Mouse (Mus musculus) thymus, adult 2 months (tissue): ENCODE results near the gene Nr2c2ap. TPM values are rescaled to one million over a fixed set of nuclear protein-coding genes. Genes with fewer than 3 reads are reported as not detected.

Experiments
- DNase-seq: peaks from one replicate; pipeline ENCODE4 v3.0.0; 2021
- H3K27ac ChIP-seq: fragments of 200-500 bp; 2 replicates; pipeline ENCODE4 v1.5.1; 2012; ENCODE audit warnings: low read length, control low read depth; ENCODE audit not compliant: control insufficient read depth, insufficient read depth
- H3K27me3 ChIP-seq: fragments of 200-500 bp; 2 replicates; pipeline ENCODE4 v1.6.1; 2012; ENCODE audit warnings: mild to moderate bottlenecking, low read length, moderate library complexity, mixed read lengths; ENCODE audit not compliant: control insufficient read depth, insufficient read depth
- H3K36me3 ChIP-seq: fragments of 200-500 bp; 2 replicates; pipeline ENCODE4 v1.6.1; 2012; ENCODE audit warnings: mild to moderate bottlenecking, low read length, moderate library complexity; ENCODE audit not compliant: control insufficient read depth, insufficient read depth
- H3K4me1 ChIP-seq: fragments of 200-500 bp; replicated peaks from 2 replicates; pipeline ENCODE4 v1.6.1; 2012; ENCODE audit warnings: low read length; ENCODE audit not compliant: control insufficient read depth, insufficient read depth
- H3K4me3 ChIP-seq: fragments of 200-500 bp; 2 replicates; pipeline ENCODE4 v1.5.1; 2012; ENCODE audit warnings: mild to moderate bottlenecking, low read length, control low read depth, moderate library complexity; ENCODE audit not compliant: control insufficient read depth, insufficient read depth
- CTCF ChIP-seq: fragments of 200-500 bp; IDR thresholded peaks from 2 replicates; pipeline ENCODE4 v1.5.1; 2012; ENCODE audit warnings: mild to moderate bottlenecking, control low read depth, low read length, moderate library complexity, borderline replicate concordance; ENCODE audit not compliant: control insufficient read depth, poor library complexity, insufficient read depth; ENCODE audit errors: extremely low read depth
- POLR2A ChIP-seq: fragments of 200-500 bp; IDR thresholded peaks from 2 replicates; pipeline ENCODE4 v1.6.1; 2012; ENCODE audit warnings: mild to moderate bottlenecking, low read length, control low read depth, moderate library complexity; ENCODE audit not compliant: control insufficient read depth, poor library complexity, insufficient read depth; ENCODE audit errors: extremely low read depth
- WGBS: fragments of 180-500 bp; shearing (Covaris S2); methylation state at CpG from one replicate; pipeline ENCODE4 v1.1.7; 2018; 5-methylcytosine and 5-hydroxymethylcytosine counted together
- polyA plus RNA-seq: library from polyadenylated mRNA; depleted of rRNA; stranded (reverse); fragments of >200 nt; gene quantifications from 2 replicates; pipeline ENCODE4 v1.2.3, GENCODE M21; 2012

Nr2c2ap gene
- polyA plus RNA-seq, 1 experiment: 26.9 TPM

DNA sequence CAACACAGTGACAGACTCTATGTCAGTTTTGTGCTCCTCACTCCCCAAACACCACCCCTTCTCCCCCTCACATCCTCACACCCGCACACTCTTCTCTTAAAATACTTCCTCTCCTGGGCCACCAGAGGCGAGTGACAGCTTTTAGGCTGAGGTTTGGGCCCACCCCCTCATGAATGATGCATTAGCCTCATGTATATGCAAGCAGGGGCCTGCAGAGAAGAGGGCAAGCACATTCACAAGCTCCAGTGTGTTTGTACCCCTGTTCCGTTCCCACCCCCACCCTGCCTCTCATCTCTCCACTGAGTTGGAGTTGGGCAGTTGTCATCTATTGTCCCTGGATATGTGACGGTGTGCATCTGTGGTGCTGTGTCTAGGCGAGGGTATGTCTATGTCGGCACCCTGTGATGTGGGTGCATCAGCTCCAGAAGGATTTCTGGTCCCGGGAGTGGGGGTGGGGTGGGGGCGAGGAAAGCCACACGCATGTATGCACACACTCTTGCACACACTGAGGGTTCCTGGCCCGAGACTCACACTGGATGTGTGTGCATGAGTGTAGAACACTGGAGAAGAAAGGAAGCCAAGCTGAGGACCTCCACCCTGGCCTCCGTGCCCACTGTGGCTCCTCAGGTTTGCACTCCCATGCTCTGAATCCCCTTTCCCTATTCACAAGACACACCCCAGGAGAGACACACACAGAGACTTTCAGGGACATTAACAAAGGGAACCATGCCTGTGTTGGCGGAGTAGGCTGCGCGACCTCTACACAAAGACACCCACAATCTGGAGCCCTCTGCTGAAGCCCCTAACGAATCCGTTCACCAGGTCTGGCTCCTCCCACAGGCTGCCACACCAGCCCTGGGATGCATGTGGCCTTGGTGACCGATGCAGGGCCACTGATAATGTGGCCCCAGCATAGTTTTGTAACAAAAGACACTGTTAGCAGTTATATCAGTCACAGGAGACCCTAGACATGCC is 12.1 kb upstream of the Nr2c2ap start:
- H3K4me3 ChIP-seq: no peak overlapping the region
- no peak for DNase-seq
- no peaks in the 10 kb centered on the region for H3K36me3 ChIP-seq
- no peaks in the 10 kb centered on the region; the same call in 1 of the 2 replicates for H3K27me3 ChIP-seq
- H3K27ac ChIP-seq: no peak overlapping the region
- TF ChIP-seq CTCF (no peak), POLR2A (no peak)
- no peaks in the 10 kb centered on the region for H3K4me1 ChIP-seq
- WGBS: 28% methylated on average over 17 of the region's 17 CpGs

DNA sequence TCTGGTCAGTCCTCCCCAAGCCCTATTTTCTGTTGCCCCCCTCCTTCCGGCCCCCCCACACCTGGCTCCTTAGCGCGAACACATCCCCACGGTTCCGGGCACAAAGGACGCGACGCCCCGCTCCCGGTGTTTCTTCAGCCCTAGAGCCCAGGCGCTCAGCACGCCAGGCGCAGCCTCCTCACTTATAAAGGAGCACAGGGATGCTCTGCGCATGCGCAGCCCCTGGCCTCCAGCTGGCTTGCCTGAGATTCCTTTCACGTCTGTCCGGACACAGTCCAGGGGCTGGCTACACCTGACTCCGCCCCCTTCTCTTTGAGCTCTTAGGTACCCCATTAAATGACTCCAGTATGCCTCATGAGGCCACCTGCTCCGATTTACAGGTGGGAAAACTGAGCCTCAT is 10.5 kb upstream of the Nr2c2ap start, which contains the start of gene Ncan:
Gene Ncan (minus strand): TSS at position 207 of the 400 bp plus-strand sequence.
- no peaks in the 10 kb centered on the region; the same call in 1 of the 2 replicates for H3K27me3 ChIP-seq
- no peaks in the 10 kb centered on the region for H3K36me3 ChIP-seq
- no peak within 1 kb of the TSS for H3K27ac ChIP-seq
- no peak for TF ChIP-seq POLR2A
- TF ChIP-seq CTCF: no peak
- H3K4me3 ChIP-seq: no peak within 1 kb of the TSS
- no peaks in the 10 kb centered on the region for H3K4me1 ChIP-seq
- 6% methylated on average over 19 of the region's 19 CpGs for WGBS
- peak; percentile 13 for DNase-seq

DNA sequence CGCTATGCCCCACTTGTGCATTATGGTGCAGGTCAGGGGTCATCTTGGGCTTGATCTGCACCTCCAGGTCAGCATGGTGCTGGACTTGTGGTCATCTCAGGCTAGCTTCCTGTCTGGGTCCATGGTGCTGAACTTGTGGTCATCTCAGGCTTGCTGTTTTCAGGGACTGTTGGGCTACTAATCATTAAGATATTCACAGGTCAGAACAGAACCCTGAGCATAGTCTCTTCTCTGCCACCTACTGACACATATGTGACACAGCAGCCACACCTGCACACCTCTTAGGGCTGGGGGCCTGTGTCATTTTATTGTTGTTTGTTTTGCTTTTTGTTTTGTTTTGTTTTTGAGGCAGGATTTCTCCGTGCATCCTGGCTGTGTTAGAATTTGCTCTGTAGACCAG is 8.3 kb upstream of the Nr2c2ap start:
- Histone ChIP-seq H3K27ac (no peak overlapping the region), H3K4me3 (no peak overlapping the region), H3K4me1 (no peaks in the 10 kb centered on the region), H3K27me3 (no peaks in the 10 kb centered on the region; the same call in 1 of the 2 replicates), H3K36me3 (no peaks in the 10 kb centered on the region)
- WGBS: 67% methylated on average over 2 of the region's 2 CpGs
- TF ChIP-seq POLR2A: no peak
- no peak for TF ChIP-seq CTCF
- DNase-seq: peak; percentile 24

DNA sequence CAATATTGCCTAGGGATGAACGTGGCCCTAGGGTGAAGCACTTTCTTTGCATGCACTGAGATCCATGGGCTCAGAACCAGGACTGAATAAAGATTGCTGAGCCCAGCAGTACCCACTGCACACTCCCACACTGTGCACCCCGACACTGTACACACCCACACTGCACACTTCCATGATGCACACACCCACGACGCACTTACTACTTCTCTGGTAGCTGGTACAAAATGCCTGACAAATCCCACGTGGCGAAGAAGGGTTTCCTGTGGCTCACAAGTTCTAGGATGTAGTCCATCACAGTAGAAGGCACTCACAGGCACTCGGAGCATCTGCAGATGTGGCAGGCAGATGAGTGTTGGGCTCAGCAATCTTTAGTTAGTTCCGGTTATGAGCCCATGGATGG is 6.1 kb upstream of the Nr2c2ap start:
- no peaks in the 10 kb centered on the region; the same call in 1 of the 2 replicates for H3K27me3 ChIP-seq
- TF ChIP-seq CTCF (no peak), POLR2A (no peak)
- H3K4me1 ChIP-seq: no peaks in the 10 kb centered on the region
- no peak for DNase-seq
- no peaks in the 10 kb centered on the region for H3K36me3 ChIP-seq
- 67% methylated on average over 8 of the region's 8 CpGs for WGBS
- H3K4me3 ChIP-seq: no peak overlapping the region
- no peak overlapping the region for H3K27ac ChIP-seq

DNA sequence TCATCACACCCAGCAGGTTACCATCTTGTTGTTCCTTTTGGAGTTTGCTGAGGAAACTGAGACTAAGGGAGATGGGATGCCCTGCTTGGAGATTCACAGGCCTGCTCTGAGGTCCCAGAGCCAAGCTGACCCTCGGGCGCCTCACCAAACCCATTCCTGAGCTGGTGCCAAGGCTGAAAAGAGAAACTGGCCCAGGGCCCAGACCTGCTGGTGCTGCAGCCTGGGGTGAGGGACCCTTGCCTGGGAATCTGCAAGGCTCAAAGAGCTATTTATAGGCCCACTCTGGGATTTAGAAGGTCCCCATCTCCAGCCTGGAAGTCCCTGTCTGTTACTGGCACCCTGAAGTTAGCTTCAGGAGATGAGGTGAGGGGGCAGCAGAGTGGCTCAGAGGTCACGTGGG is 2.7 kb upstream of the Nr2c2ap start:
- Histone ChIP-seq H3K4me1 (peaks cover 17% of the 10 kb centered on the region), H3K4me3 (no peak overlapping the region), H3K27me3 (no peaks in the 10 kb centered on the region), H3K27ac (no peak overlapping the region), H3K36me3 (peaks cover 3% of the 10 kb centered on the region; the same call in 1 of the 2 replicates)
- WGBS: 93% methylated on average over 3 of the region's 3 CpGs
- no peak for DNase-seq
- TF ChIP-seq POLR2A (no peak), CTCF (no peak)

DNA sequence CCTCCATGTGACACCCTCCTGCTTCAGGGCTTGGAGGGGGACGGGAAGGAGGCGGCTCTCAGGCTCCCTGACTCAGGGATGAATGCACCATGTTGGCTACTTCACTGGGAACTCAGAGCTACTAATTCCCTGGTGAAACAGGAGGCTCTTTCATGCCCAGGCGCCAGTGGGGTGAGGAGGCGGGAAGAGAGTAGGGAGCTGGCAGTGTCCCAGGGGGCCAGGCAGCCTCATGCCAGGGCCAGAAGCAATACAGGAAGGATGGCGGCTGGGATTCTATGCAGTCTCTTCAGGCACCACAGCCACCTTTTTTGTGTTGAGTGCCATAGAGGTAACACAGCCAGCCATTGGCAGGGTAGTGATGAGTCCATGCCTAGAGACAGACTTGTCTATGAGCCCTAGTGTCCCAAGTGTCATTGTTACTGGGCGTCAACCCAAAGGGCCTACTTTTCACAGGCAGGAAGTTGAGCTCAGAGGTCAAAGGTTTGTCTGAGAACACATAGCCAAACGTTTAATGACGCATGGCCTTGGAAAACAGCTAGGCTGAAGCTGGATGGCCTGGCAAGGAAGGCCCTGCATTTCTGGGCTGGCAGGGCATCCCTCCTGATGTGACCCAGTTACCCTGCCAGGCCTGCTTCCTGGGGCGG is 1.7 kb upstream of the Nr2c2ap start:
- H3K4me3 ChIP-seq: no peak overlapping the region
- peaks cover 6% of the 10 kb centered on the region; the same call in 1 of the 2 replicates for H3K36me3 ChIP-seq
- no peak overlapping the region for H3K27ac ChIP-seq
- no peaks in the 10 kb centered on the region for H3K27me3 ChIP-seq
- 90% methylated on average over 9 of the region's 9 CpGs for WGBS
- TF ChIP-seq POLR2A: no peak
- TF ChIP-seq CTCF: no peak
- DNase-seq: no peak
- peaks cover 17% of the 10 kb centered on the region for H3K4me1 ChIP-seq

DNA sequence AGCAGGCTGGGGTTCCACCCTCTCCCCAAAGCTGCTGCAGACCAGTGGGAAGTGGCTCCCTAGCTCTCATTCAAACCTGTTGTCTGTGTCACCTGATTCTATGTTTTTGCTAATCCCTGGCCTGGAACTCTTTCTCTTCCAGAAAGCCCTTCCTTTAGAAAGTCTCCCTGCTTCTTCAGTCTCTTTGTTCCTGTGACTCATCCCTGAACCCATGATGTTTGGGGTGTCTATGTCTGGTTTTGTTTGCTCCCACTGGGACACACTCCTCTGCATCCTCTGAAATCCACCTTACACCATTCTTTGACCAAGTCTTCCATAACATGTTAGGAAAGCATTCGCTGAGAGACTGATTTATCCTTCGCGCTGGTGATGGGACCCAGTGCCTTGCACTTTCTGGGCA is 1.1 kb upstream of the Nr2c2ap start:
- no peak for DNase-seq
- Histone ChIP-seq H3K4me3 (no peak overlapping the region), H3K4me1 (peaks cover 17% of the 10 kb centered on the region), H3K36me3 (peaks cover 12% of the 10 kb centered on the region; the same call in 1 of the 2 replicates), H3K27me3 (no peaks in the 10 kb centered on the region), H3K27ac (no peak overlapping the region)
- WGBS: 92% methylated on average over 3 of the region's 3 CpGs
- TF ChIP-seq POLR2A (no peak), CTCF (no peak)
